ENCODE assay signal across 22 mouse cellular contexts in genomic region chr11:106671801-106672200, GRCm38 (mm10). TPM values are rescaled to one million over a fixed set of nuclear protein-coding genes. Genes with fewer than 3 reads are reported as not detected.
DNase-seq lines count a peak whose midpoint lies in the region; ATAC-seq and TF ChIP-seq lines count a peak whose summit lies in the region.
"Had no signal": no experiment of that assay in that cellular context is flagged by ENCODE, and none has a peak within 500 bp of the region (broad histone marks: within the 10 kb centered on the region; RNA-seq: fewer than 3 reads in every experiment).

No protein-coding gene starts in this region.

- peaks cover 3% of the 10 kb centered on the region; the same call in 1 of the 2 replicates for H3K36me3 ChIP-seq in heart, embryonic 16.5 days (ENCODE audit: control insufficient read depth, insufficient read depth)
- no peaks in the 10 kb centered on the region for H3K36me3 ChIP-seq in heart, embryonic 11.5 days (ENCODE audit: control insufficient read depth, insufficient read depth, low read length)
- H3K36me3 ChIP-seq in CH12.LX (replicated peaks in 1 of 2; ENCODE audit: control insufficient read depth in 1 of 2, insufficient read depth in 1 of 2, low read length in 1 of 2), result peaks cover 0 to 15% of the 10 kb centered on the region in 2 experiments
- no peaks in the 10 kb centered on the region for H3K36me3 ChIP-seq in liver, embryonic 11.5 days (ENCODE audit: control insufficient read depth, insufficient read depth, low read length)
- H3K36me3 ChIP-seq: embryonic facial prominence, embryonic 13.5 days; limb, embryonic 13.5 days; midbrain, embryonic 13.5 days had no signal

- peak overlapping the region; percentile 6; the same call in 1 of the 2 replicates for H3K27ac ChIP-seq in heart, embryonic 16.5 days (ENCODE audit: low read length)
- no peak overlapping the region for H3K27ac ChIP-seq in heart, embryonic 11.5 days (ENCODE audit: low read depth, low read length)
- peak overlapping the region; percentile 93; the same call in 1 of the 2 replicates for H3K27ac ChIP-seq in CH12.LX (ENCODE audit: insufficient read depth, low read depth)
- peak overlapping the region; percentile 27 for H3K27ac ChIP-seq in brown adipose tissue, adult 24 weeks (replicated peaks; ENCODE audit: low read depth, low read length)
- no peak overlapping the region for H3K27ac ChIP-seq in liver, embryonic 11.5 days (ENCODE audit: low read depth, low read length)
- H3K27ac ChIP-seq: limb, embryonic 13.5 days; liver, embryonic 14.5 days; midbrain, embryonic 13.5 days had no signal

- no peak for TF ChIP-seq POLR2A in CH12.LX (IDR thresholded peaks at IDR 0.05; ENCODE audit: low read depth, low read length)

- dilution Hi-C loops in CH12.LX (cut with MboI; ENCODE audit: extremely low pct_ligation_motif_present, extremely low pct_unique_long_range_greater_than_20kb, low sequenced_read_pairs), result no loop called here

- no peak for TF ChIP-seq RAD21 in CH12.LX (IDR thresholded peaks at IDR 0.05; ENCODE audit: low read depth, low read length)

- in situ Hi-C loops in CH12.LX (cut with MboI; ENCODE audit: low pct_ligation_motif_present, low pct_unique_long_range_greater_than_20kb, low sequenced_read_pairs), result loop anchor here (5.0 kb wide), 1 partner anchor 80 kb away; the partner anchor contains the start of genes Milr1 and Pecam1

- TF ChIP-seq CTCF in CH12.LX (conservative IDR thresholded peaks at IDR 0.05 in 1 of 2, IDR thresholded peaks at IDR 0.05 in 1 of 2; ENCODE audit: low read depth in 2 of 2, low read length in 2 of 2), result no peak

- no peaks in the 10 kb centered on the region for H3K27me3 ChIP-seq in heart, embryonic 16.5 days (ENCODE audit: control insufficient read depth, insufficient read depth, low read length)
- no peaks in the 10 kb centered on the region for H3K27me3 ChIP-seq in heart, embryonic 11.5 days (ENCODE audit: control insufficient read depth, insufficient read depth, low read length)
- no peaks in the 10 kb centered on the region for H3K27me3 ChIP-seq in CH12.LX (replicated peaks)
- H3K27me3 ChIP-seq in liver, embryonic 11.5 days (replicated peaks; ENCODE audit: control insufficient read depth, insufficient read depth, low read length), result no peaks in the 10 kb centered on the region
- H3K27me3 ChIP-seq: embryonic facial prominence, embryonic 13.5 days; limb, embryonic 13.5 days; midbrain, embryonic 13.5 days; Patski had no signal

- peaks cover 44% of the 10 kb centered on the region for H3K4me1 ChIP-seq in heart, embryonic 16.5 days (ENCODE audit: control insufficient read depth, insufficient read depth, low read length)
- H3K4me1 ChIP-seq in heart, embryonic 11.5 days (ENCODE audit: control insufficient read depth, insufficient read depth, low read length), result peaks cover 37% of the 10 kb centered on the region
- peaks cover 68 to 95% of the 10 kb centered on the region in 2 experiments for H3K4me1 ChIP-seq in CH12.LX (ENCODE audit: control insufficient read depth in 1 of 2, insufficient read depth in 2 of 2)
- H3K4me1 ChIP-seq in brown adipose tissue, adult 24 weeks (ENCODE audit: control insufficient read depth, insufficient read depth, insufficient read length, low read length), result peaks cover 47% of the 10 kb centered on the region
- peaks cover 28% of the 10 kb centered on the region for H3K4me1 ChIP-seq in liver, embryonic 11.5 days (replicated peaks; ENCODE audit: control insufficient read depth, insufficient read depth, low read length)

- no peak for ATAC-seq in heart, embryonic 16.5 days (replicated peaks; ENCODE audit: extremely low read depth, insufficient read depth, low FRiP score)
- no peak for ATAC-seq in heart, embryonic 11.5 days (replicated peaks; ENCODE audit: insufficient number of reproducible peaks, low FRiP score, low TSS enrichment)
- no peak for ATAC-seq in liver, embryonic 11.5 days (replicated peaks; ENCODE audit: low FRiP score)
- ATAC-seq: forebrain, embryonic 16.5 days; hindbrain, embryonic 16.5 days; intestine, postnatal 0 days; lung, postnatal 0 days; midbrain, embryonic 13.5 days; Patski had no signal

- no peaks in the 10 kb centered on the region for H3K9me3 ChIP-seq in heart, embryonic 16.5 days (replicated peaks; ENCODE audit: control insufficient read depth, low read length)
- H3K9me3 ChIP-seq in heart, embryonic 11.5 days (replicated peaks; ENCODE audit: control insufficient read depth, low read length), result no peaks in the 10 kb centered on the region
- H3K9me3 ChIP-seq in CH12.LX (replicated peaks; ENCODE audit: low read length), result no peaks in the 10 kb centered on the region
- no peaks in the 10 kb centered on the region for H3K9me3 ChIP-seq in liver, embryonic 11.5 days (ENCODE audit: control insufficient read depth, low read length)
- H3K9me3 ChIP-seq: embryonic facial prominence, embryonic 13.5 days; limb, embryonic 13.5 days; midbrain, embryonic 13.5 days had no signal

- no peak overlapping the region for H3K4me2 ChIP-seq in heart, embryonic 16.5 days (ENCODE audit: low read depth, low read length)
- H3K4me2 ChIP-seq in heart, embryonic 11.5 days, result no peak overlapping the region
- no peak overlapping the region for H3K4me2 ChIP-seq in CH12.LX (ENCODE audit: insufficient read depth, low read depth, poor library complexity, severe bottlenecking)
- H3K4me2 ChIP-seq in liver, embryonic 11.5 days, result no peak overlapping the region
- H3K4me2 ChIP-seq: embryonic facial prominence, embryonic 13.5 days; limb, embryonic 13.5 days; midbrain, embryonic 13.5 days had no signal

- H3K9ac ChIP-seq in heart, embryonic 16.5 days (ENCODE audit: low read length), result no peak overlapping the region
- H3K9ac ChIP-seq in heart, embryonic 11.5 days (ENCODE audit: low read depth, low read length), result no peak overlapping the region
- H3K9ac ChIP-seq in CH12.LX (ENCODE audit: insufficient read depth, low read depth), result no peak overlapping the region
- no peak overlapping the region for H3K9ac ChIP-seq in liver, embryonic 11.5 days (ENCODE audit: low read depth, low read length)
- H3K9ac ChIP-seq: embryonic facial prominence, embryonic 13.5 days; limb, embryonic 13.5 days; liver, embryonic 14.5 days; midbrain, embryonic 13.5 days had no signal

- no peak for TF ChIP-seq EP300 in CH12.LX (IDR thresholded peaks at IDR 0.05; ENCODE audit: low read length)

- no peak for DNase-seq in CH12.LX (ENCODE audit: extremely low read depth)
- DNase-seq in thymus, postnatal 14 days, result peak; percentile 78
- DNase-seq in kidney, adult 8-10 months, result no peak
- DNase-seq in liver, embryonic 11.5 days (ENCODE audit: low spot score), result no peak
- DNase-seq: adrenal gland, postnatal 10 days; cerebellum, adult 11 months; cerebellum, postnatal 10 days; heart, postnatal 36 days; right cerebral cortex, postnatal 25 days had no signal

- 83% methylated on average over 8 of the region's 8 CpGs for WGBS in heart, embryonic 16.5 days
- 77% methylated on average over 8 of the region's 8 CpGs for WGBS in heart, embryonic 11.5 days (ENCODE audit: insufficient replicate concordance)
- WGBS in liver, embryonic 11.5 days, result 90% methylated on average over 8 of the region's 8 CpGs

- H3K79me2 ChIP-seq in CH12.LX (replicated peaks; ENCODE audit: control insufficient read depth, extremely low read depth, insufficient read depth, poor library complexity, severe bottlenecking), result no peaks in the 10 kb centered on the region

- H3K4me3 ChIP-seq in heart, embryonic 16.5 days (ENCODE audit: low read length), result no peak overlapping the region
- H3K4me3 ChIP-seq in heart, embryonic 11.5 days (ENCODE audit: low read depth, low read length), result no peak overlapping the region
- H3K4me3 ChIP-seq in CH12.LX (replicated peaks in 1 of 3; ENCODE audit: low read depth in 2 of 3, low read length in 2 of 3, poor library complexity in 1 of 3), result no peak overlapping the region
- H3K4me3 ChIP-seq in brown adipose tissue, adult 24 weeks (ENCODE audit: insufficient read depth, low read depth, low read length), result no peak overlapping the region
- H3K4me3 ChIP-seq in liver, embryonic 11.5 days (ENCODE audit: low read depth, low read length), result no peak overlapping the region
- H3K4me3 ChIP-seq: embryonic facial prominence, embryonic 13.5 days; limb, embryonic 13.5 days; midbrain, embryonic 13.5 days; myocyte had no signal

TF ChIP-seq in CH12.LX, 34 proteins besides CTCF, POLR2A, EP300 and RAD21:
- no peak for TF ChIP-seq ZKSCAN1 (IDR thresholded peaks at IDR 0.05; ENCODE audit: borderline replicate concordance, low read depth, low read length)
- TF ChIP-seq GABPA (IDR thresholded peaks at IDR 0.05; ENCODE audit: insufficient replicate concordance, low read depth, low read length), result no peak
- TF ChIP-seq MAFK (IDR thresholded peaks at IDR 0.05; ENCODE audit: insufficient replicate concordance, low read length), result no peak
- no peak for TF ChIP-seq JUN (IDR thresholded peaks at IDR 0.05; ENCODE audit: insufficient read depth, low read depth, low read length)
- no peak for TF ChIP-seq MAX (IDR thresholded peaks at IDR 0.05; ENCODE audit: low read length)
- no peak for TF ChIP-seq RCOR1 (conservative IDR thresholded peaks at IDR 0.05; ENCODE audit: low read depth, low read length)
- no peak for TF ChIP-seq ZMIZ1 (IDR thresholded peaks at IDR 0.05; ENCODE audit: low read depth, low read length)
- no peak for TF ChIP-seq PAX5 (IDR thresholded peaks at IDR 0.05; ENCODE audit: low read length)
- TF ChIP-seq ZC3H11A (IDR thresholded peaks at IDR 0.05; ENCODE audit: low read depth, low read length), result no peak
- TF ChIP-seq USF2 (conservative IDR thresholded peaks at IDR 0.05; ENCODE audit: low read depth, low read length), result no peak
- no peak for TF ChIP-seq E2F4 (IDR thresholded peaks at IDR 0.05; ENCODE audit: insufficient replicate concordance, low read depth, low read length)
- no peak for TF ChIP-seq MAZ (IDR thresholded peaks at IDR 0.05; ENCODE audit: low read depth, low read length)
- TF ChIP-seq ELF1 (IDR thresholded peaks at IDR 0.05; ENCODE audit: low read depth, low read length), result no peak
- TF ChIP-seq CHD2 (IDR thresholded peaks at IDR 0.05; ENCODE audit: low read length), result no peak
- TF ChIP-seq MYC (IDR thresholded peaks at IDR 0.05; ENCODE audit: low read depth, low read length), result no peak
- no peak for TF ChIP-seq NELFE (IDR thresholded peaks at IDR 0.05; ENCODE audit: low read depth, low read length)
TF ChIP-seq in CH12.LX: peak in this region for 0.

RNA-seq across cellular contexts. Expression of gene Tex2, which starts 58.6 kb away (rescaled TPM):
- polyA plus RNA-seq in heart, embryonic 16.5 days (2015; fragmentation: Nextera tagmentation; extraction: Ambion mirVana), result 14.2 and 15.0 TPM in 2 replicates
- 12.3 and 14.9 TPM in 2 replicates for polyA plus RNA-seq in heart, embryonic 11.5 days (2014; fragmentation: Nextera tagmentation; extraction: Ambion mirVana)
- 5.0 and 6.2 TPM in 2 replicates for total RNA-seq in CH12.LX (2012; rRNA removed)
- 3.9 and 4.5 TPM in 2 replicates for total RNA-seq in CH12.LX (2014; rRNA removed)
- polyA plus RNA-seq in CH12.LX (2012; ENCODE audit: insufficient read length, low read depth), result 3.9 and 4.0 TPM in 2 replicates
- 32.8 and 33.5 TPM in 2 replicates for polyA plus RNA-seq in brown adipose tissue, adult 24 weeks (2012; ENCODE audit: insufficient read depth, insufficient read length, missing spikeins)
- 13.4 and 15.9 TPM in 2 replicates for polyA plus RNA-seq in liver, embryonic 11.5 days (2014; fragmentation: Nextera tagmentation; extraction: Ambion mirVana)

Comparison
In these comparisons a context has a peak if more than half of its experiments do, and no peak if none do; other contexts are left out.
1. H3K27ac ChIP-seq: peak in heart, embryonic 16.5 days (single experiment), CH12.LX (single experiment) and brown adipose tissue, adult 24 weeks (single experiment); none in heart, embryonic 11.5 days (single experiment) and liver, embryonic 11.5 days (single experiment).